Mouse (Mus musculus) c-Kit-positive CD71-positive TER-119-negative erythroid progenitor cells, embryonic 14.5 days (primary cell): ENCODE data around the gene Arhgef5.
"Not testable (repeated sequence)": the region's sequence is repeated elsewhere in the genome, so short reads cannot be mapped to it uniquely, and the experiment has no call there.

Experiments
- DNase-seq: peaks from one replicate; pipeline ENCODE4 v3.0.0-alpha.2; 2013; ENCODE audit warnings: low read depth

Gene Arhgef5

GRCm38 (mm10) chr6:43265363-43266041 is at the start of gene Arhgef5:
Gene Arhgef5, plus strand, starts transcription at chr6:43265582.
- DNase-seq = no peak

GRCm38 (mm10) chr6:43231255-43231654 is 34.1 kb upstream of the Arhgef5 start, which contains the start of gene Olfr47:
Gene Olfr47, plus strand, starts transcription at chr6:43231529.
- not testable (repeated sequence) for DNase-seq

DNA sequence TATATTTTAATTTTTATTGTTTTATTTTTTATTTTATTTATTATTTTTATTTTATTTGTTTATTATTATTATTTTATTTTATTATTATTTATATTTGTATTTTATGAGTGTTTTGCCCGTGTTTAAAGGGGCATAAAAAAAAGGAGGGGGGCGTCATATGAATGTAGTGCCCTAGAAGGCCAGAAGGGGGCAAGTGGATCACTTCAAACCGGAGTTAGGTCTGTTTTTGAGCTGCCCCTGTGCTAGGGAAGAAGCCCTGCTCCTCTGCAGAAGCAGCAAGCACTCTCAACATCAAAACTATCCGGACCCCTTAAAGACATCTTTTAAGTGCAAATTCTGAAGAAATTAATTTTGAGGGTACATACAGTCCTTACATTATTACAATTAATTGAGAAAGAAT is 23.3 kb upstream of the Arhgef5 start:
- no peak for DNase-seq

- no peak for DNase-seq
Measured at GRCm38 (mm10) chr6:43247396-43247795, 18.0 kb upstream of the Arhgef5 start.

GRCm38 (mm10) chr6:43252994-43253393 is 12.4 kb upstream of the Arhgef5 start:
- no peak for DNase-seq

DNA sequence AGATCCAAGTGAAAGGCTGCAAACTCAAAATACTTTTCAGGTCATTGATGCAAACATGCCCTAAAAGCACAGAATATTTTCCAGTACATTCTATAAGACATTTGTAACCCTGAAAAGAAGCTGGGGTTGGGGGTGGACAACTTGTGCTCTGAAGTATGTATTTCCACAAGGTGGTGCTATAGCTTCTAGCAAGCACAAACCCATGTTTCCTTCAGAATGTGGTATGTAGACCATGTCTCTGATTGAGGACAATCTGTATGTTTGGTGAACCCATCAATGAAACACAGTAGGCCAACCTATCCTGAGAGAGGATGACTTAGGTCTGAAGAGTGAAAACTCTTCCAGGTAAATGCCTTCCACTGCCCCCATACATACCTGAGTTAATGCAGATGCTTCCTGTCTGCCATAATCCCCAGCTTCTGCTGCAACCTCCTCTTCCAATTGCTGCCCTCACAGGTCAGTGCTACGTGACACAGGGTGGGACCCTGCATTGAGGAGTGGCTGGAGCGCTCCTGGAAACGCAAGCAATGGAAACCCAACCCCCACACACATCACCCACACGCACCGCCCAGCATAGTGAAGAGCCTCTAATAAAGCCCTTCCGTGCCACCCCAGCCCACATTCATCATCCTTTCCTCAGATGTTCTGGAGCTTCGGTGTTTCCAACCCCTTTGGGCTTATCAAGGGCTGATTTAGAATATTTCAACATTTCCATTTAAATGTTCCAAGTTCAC is 11.0 kb upstream of the Arhgef5 start:
- DNase-seq = no peak

- no peak for DNase-seq
Measured at GRCm38 (mm10) chr6:43260756-43261155, 4.6 kb upstream of the Arhgef5 start.

DNA sequence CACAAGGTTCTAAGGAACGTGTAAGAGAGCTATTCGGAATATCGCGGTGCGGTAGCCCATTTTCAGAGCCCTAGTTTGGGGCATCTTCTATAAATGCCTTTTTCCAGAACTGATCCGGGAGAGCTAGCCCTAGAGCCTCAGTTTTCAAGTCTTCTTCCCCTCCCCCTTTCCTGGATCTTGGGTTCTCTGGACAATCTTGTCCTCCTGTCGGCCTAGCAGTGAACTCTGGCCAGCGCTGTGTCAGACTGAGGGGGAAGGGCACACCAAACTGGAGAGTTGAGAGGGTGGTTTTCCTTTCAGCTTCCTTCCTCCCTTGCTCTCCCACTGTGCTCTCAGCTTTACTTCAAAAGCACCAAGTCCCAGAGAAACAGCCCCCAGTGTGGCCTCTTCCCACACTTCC is 974 bp downstream of the Arhgef5 start:
- DNase-seq = no peak

DNA sequence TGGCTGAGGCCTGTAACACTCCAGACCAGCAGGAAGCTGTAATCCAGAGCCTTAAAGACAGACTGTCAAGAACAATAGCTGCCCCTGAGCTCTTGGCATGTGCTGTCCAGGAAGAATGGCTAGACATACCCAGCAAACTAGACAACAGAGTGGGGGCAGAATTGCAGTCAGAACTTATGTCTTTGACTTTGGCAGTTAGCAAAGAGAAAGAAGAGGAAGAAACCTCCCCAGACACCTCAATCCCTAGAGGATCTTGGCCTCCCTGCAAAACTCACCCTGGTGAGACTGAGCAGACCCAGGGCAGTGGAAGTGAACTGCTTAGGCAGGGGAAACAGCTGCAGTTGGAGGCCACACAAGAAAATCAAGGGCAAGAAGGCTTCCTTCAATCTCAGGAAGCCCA is 7.2 kb downstream of the Arhgef5 start:
- no peak for DNase-seq

- no peak for DNase-seq
Measured at GRCm38 (mm10) chr6:43274123-43274522, 8.7 kb downstream of the Arhgef5 start.

- DNase-seq = no peak
Measured at GRCm38 (mm10) chr6:43278247-43278646, 12.9 kb downstream of the Arhgef5 start.

DNA sequence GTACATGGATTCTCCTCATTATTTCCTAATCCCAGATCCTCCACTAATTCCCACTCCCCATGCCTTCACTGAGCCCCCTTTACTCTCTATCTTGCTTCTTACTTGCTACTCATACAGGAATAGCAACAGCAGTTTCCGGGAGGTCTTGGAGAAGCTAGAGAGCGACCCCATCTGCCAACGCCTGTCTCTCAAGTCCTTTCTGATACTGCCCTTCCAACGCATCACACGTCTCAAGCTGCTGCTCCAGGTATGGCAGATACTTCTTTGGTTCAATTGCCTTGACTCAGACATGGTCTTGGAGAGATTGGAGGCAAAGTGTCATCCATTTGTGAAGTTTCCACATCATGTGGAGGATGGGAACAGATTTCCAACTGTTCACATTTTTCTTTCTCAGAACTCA is 15.1 kb downstream of the Arhgef5 start:
- no peak for DNase-seq

DNA sequence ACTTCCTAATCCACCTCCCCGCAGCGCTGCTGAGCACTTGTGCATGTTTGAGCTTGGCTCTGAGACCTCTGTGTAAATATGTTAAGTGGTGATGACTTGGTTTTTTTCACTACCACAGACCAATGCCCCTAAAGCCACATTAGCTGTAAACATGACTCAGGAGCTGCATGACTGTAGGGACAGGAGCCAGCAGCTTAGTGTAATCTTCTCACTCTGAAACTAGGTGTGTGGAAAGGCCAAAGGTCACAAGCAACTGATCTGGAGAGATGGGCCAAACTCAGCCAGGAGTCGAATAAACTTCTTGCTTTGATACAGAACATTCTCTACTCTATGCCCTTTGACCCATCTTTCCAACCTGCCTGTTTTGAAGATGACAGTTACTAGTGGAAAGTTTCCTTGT is 26.7 kb downstream of the Arhgef5 start:
- DNase-seq = no peak

DNA sequence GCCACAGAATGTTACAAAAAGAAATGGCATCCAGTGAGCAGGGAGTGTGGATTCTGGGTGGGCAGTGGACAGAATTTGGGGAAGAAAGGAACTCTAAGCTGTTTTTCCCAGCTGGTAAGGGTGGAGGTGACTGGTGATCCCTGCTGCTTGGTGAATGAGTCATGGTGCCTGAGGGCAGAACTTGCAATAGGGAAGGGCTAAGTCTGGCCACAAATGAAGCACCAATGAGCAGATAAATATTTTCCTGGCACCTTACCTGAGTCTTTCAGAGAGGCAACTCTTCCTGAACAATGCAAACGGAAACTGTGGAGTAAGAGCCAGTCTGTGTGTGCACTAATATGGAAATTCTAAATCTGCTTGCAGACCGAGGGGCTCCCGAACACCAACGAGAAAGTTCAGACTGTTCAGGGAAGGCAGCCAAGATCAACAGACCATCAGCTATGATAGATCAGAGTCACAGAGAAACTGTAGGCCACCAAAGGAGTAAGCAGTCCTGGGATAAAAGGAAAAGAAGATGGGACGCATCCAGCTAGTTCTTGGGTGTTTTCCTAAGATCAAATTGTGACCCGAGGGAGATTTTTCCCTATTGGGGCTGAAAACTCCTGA is 27.2 kb downstream of the Arhgef5 start:
- no peak for DNase-seq

- DNase-seq = no peak
Measured at GRCm38 (mm10) chr6:43293175-43293574, 27.8 kb downstream of the Arhgef5 start.

- DNase-seq = no peak
Measured at GRCm38 (mm10) chr6:43295908-43296307, 30.5 kb downstream of the Arhgef5 start.

DNA sequence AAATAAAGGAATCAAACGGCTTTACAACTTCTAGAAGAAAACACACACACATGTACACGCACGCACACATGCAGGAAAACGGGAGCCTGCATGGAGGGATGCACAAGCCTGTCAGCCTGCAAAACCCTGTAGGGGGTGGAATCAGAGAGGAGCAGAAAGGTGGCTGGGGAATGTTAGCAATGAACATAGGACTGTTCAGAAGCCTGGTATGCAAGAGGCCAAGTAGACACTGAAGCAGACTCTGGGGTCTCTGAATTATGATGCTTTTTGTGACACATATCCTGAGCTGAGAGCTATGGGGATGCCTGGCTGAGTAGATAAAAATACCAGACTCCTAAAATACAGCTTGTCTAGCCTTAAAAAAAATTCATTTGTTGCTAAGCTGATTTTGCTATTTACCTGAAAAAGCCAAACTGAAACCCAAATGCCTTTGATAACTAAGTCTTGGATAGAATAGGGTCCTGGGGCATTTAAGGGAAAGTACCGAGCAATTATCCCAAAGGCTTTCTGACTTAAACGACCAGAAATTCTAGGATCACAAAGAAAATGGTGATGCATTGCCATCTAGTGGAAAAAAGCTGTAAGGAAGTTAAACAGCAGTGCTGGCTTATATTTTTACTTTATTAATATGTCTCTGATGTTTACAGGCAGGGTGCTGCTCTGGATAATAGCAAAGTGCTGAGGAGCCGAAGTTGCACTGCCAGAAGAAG is 31.6 kb downstream of the Arhgef5 start:
- no peak for DNase-seq

GRCm38 (mm10) chr6:43297508-43297850 is 32.1 kb downstream of the Arhgef5 start:
- DNase-seq = no peak

- no peak for DNase-seq
Measured at GRCm38 (mm10) chr6:43309454-43309853, 44.1 kb downstream of the Arhgef5 start, which contains the start of gene Nobox. Gene Nobox, minus strand, starts transcription at chr6:43309554.

DNA sequence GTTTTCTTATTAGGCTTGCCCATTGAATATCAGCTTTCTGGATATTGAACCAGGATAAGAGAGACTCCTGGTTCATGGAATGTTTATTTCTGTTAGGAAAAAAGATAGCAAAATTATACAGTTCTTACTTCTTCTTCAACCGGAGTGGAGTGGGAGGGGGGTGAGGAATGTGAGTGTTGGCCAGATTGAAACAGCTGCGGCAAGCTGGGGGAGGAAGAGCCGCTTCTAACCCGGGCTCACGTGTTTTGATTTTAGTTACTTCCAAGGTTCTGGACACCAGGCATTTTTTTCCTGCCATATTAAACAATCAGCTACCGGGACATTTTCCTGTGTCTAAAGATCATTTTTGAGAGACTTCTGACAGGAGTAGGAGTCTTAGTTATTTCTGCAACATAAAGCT is 44.7 kb downstream of the Arhgef5 start:
- no peak for DNase-seq

- no peak for DNase-seq
Measured at GRCm38 (mm10) chr6:43312546-43312945, 47.2 kb downstream of the Arhgef5 start.

GRCm38 (mm10) chr6:43312961-43313656 is 47.7 kb downstream of the Arhgef5 start:
- DNase-seq = no peak
